Mouse (Mus musculus) kidney, postnatal 4 days (tissue): ENCODE results near the gene Rnf39.

Source experiments
- DNase-seq, 2 experiments: peaks; one replicate each; pipeline ENCODE4 v3.0.0; 2021; ENCODE audit warnings: mixed read lengths in 2 of 2

The Rnf39 gene

GRCm38 (mm10) chr17:36942791-36943471 lies at the start of gene Rnf39:
Rnf39 (plus strand) TSS chr17:36942918.
- peak in 1 of 2 experiments; percentile 47 for DNase-seq

- DNase-seq, result no peak
Measured at GRCm38 (mm10) chr17:36893387-36893786, 49.3 kb upstream of the Rnf39 start.

- DNase-seq, result peak; percentile 40 to 62
Measured at GRCm38 (mm10) chr17:36896583-36896982, 46.1 kb upstream of the Rnf39 start.

GRCm38 (mm10) chr17:36897065-36897464 lies 45.7 kb upstream of the Rnf39 start:
- no peak for DNase-seq

GRCm38 (mm10) chr17:36897552-36898205 lies 45.0 kb upstream of the Rnf39 start, which contains the start of gene Trim31:
Trim31 (plus strand) TSS chr17:36898118.
- no peak for DNase-seq

GRCm38 (mm10) chr17:36899376-36899775 lies 43.3 kb upstream of the Rnf39 start:
- DNase-seq, result no peak

GRCm38 (mm10) chr17:36900001-36900400 lies 42.7 kb upstream of the Rnf39 start:
- no peak for DNase-seq

GRCm38 (mm10) chr17:36900691-36901090 lies 42.0 kb upstream of the Rnf39 start:
- DNase-seq, result no peak

GRCm38 (mm10) chr17:36903651-36904050 lies 39.1 kb upstream of the Rnf39 start:
- no peak for DNase-seq

- DNase-seq, result peak; percentile 11 to 37
Measured at GRCm38 (mm10) chr17:36908235-36908634, 34.5 kb upstream of the Rnf39 start.

- DNase-seq, result no peak
Measured at GRCm38 (mm10) chr17:36909802-36910201, 32.9 kb upstream of the Rnf39 start.

- no peak for DNase-seq
Measured at GRCm38 (mm10) chr17:36912031-36912430, 30.7 kb upstream of the Rnf39 start.

GRCm38 (mm10) chr17:36914108-36914507 lies 28.6 kb upstream of the Rnf39 start:
- peak; percentile 87 to 89 for DNase-seq

- peak; percentile 83 for DNase-seq
Measured at GRCm38 (mm10) chr17:36915076-36915475, 27.6 kb upstream of the Rnf39 start.

- peak; percentile 10 to 24 for DNase-seq
Measured at GRCm38 (mm10) chr17:36920239-36920638, 22.5 kb upstream of the Rnf39 start.

- DNase-seq, result no peak
Measured at GRCm38 (mm10) chr17:36922715-36923114, 20.0 kb upstream of the Rnf39 start.

- DNase-seq, result no peak
Measured at GRCm38 (mm10) chr17:36923491-36923890, 19.2 kb upstream of the Rnf39 start.

GRCm38 (mm10) chr17:36927496-36928120 lies 15.1 kb upstream of the Rnf39 start:
- no peak for DNase-seq

- DNase-seq, result no peak
Measured at GRCm38 (mm10) chr17:36929236-36929932, 13.3 kb upstream of the Rnf39 start.

- DNase-seq, result no peak
Measured at GRCm38 (mm10) chr17:36930233-36930632, 12.5 kb upstream of the Rnf39 start.

- no peak for DNase-seq
Measured at GRCm38 (mm10) chr17:36931130-36931529, 11.6 kb upstream of the Rnf39 start.

- DNase-seq, result peak; percentile 36 to 58
Measured at GRCm38 (mm10) chr17:36931806-36932205, 10.9 kb upstream of the Rnf39 start.

GRCm38 (mm10) chr17:36938056-36938455 lies 4.7 kb upstream of the Rnf39 start:
- no peak for DNase-seq
